Mouse (Mus musculus): ENCODE results near the gene Prkcz. TPM values are rescaled to one million over a fixed set of nuclear protein-coding genes. Genes with fewer than 3 reads are reported as not detected.

The Prkcz gene
- polyA plus RNA-seq, 1 experiment from 2014 or later = 11.3 TPM

DNA sequence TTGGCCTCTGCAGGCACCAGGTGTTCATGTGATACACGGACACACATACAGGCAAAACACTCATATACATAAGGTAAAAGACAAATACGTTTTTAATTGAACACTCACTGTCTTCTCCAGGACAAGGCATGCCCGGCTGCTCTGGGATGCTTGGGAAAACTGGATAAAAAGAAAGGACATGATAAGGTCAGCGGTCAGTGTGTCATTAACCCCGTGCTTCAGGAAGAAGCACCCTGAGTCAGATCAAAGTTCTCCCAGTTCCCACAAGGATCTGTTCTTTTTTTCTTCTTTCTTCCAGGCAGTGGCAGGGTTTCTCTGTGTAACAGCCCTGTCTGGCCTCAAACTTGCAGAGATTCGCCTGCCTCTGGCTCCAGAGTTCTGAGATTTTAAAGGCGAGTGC is 6.6 kb downstream of the Prkcz start:
- TF ChIP-seq EP300 (optimal IDR thresholded peaks at IDR 0.05) = no peak
- TF ChIP-seq CTCF (IDR thresholded peaks at IDR 0.05; ENCODE audit: low read depth) = no peak
- whole genome bisulfite sequencing = 80% methylated on average over 7 of the region's 7 CpGs

DNA sequence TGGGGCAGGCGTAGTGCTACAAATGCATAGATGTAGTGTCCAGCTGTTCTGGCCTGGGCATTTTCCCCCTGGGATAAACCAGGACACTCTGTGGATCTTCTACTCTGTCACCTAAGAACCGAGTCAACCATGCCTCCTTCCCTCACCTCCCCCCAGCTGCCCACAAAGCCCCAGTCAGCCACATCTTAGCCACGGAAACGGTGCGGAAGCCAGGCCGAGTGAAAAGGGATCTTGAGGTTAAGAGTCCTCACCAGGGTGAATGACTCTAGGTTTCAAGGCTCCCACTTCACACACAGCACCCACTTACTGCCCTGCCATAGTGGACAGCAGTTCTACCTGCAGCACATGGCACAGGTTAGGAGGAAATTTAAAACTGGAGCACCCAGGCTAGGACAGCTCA is 7.1 kb downstream of the Prkcz start:
- Histone ChIP-seq H3K36me3 (ENCODE audit: control insufficient read depth, insufficient read depth, low read length) (no peaks in the 10 kb centered on the region), H3K27me3 (ENCODE audit: control insufficient read depth, insufficient read depth, low read length) (no peaks in the 10 kb centered on the region), H3K4me2 (replicated peaks; ENCODE audit: low read depth) (no peak overlapping the region), H3K27ac (replicated peaks) (no peak overlapping the region), H3K9me3 (ENCODE audit: control insufficient read depth, low read length) (no peaks in the 10 kb centered on the region), H3K4me3 (ENCODE audit: low read depth, low read length) (no peak overlapping the region), H3K4me1 (replicated peaks; ENCODE audit: control insufficient read depth, insufficient read depth) (no peaks in the 10 kb centered on the region), H3K9ac (ENCODE audit: low read length) (no peak overlapping the region)
- WGBS = 79% methylated on average over 6 of the region's 6 CpGs
- TF ChIP-seq CTCF (IDR thresholded peaks at IDR 0.05; ENCODE audit: low read depth) (no peak), EP300 (optimal IDR thresholded peaks at IDR 0.05) (no peak)
- no peak for ATAC-seq (ENCODE audit: low FRiP score, low TSS enrichment)
- DNase-seq (ENCODE audit: low spot score) = no peak

More for the DNA sequence above, 6.6 kb downstream of the Prkcz start:
- no peak overlapping the region for H3K4me3 ChIP-seq (ENCODE audit: low read depth, low read length)
- no peak overlapping the region for H3K4me2 ChIP-seq (replicated peaks; ENCODE audit: low read depth)
- H3K9me3 ChIP-seq (ENCODE audit: control insufficient read depth, low read length) = no peaks in the 10 kb centered on the region
- ATAC-seq (ENCODE audit: low FRiP score, low TSS enrichment) = no peak
- H3K9ac ChIP-seq (ENCODE audit: low read length) = no peak overlapping the region
- H3K27ac ChIP-seq (replicated peaks) = no peak overlapping the region
- no peaks in the 10 kb centered on the region for H3K27me3 ChIP-seq (ENCODE audit: control insufficient read depth, insufficient read depth, low read length)
- no peaks in the 10 kb centered on the region for H3K4me1 ChIP-seq (replicated peaks; ENCODE audit: control insufficient read depth, insufficient read depth)
- H3K36me3 ChIP-seq (ENCODE audit: control insufficient read depth, insufficient read depth, low read length) = no peaks in the 10 kb centered on the region
- DNase-seq (ENCODE audit: low spot score) = no peak

DNA sequence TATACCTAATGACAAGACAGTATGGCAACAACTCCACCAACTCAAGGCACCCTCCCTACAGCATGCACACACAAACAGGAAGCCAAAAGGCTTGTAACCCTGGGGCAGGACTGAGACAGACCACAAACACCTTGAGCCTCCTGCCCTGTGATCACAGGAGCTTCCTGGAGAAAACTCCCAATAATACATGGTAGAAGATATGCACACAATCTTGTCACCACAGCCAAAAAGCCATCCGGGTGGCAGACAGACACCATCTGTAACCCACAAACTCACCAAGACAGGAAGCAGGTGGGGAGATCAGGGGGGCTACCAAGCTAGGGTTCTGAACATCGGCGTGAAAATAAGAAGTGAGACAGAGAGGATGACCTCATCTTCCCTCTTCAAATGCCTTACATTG is 8.6 kb downstream of the Prkcz start:
- no peaks in the 10 kb centered on the region for H3K36me3 ChIP-seq (ENCODE audit: control insufficient read depth, insufficient read depth, low read length)
- H3K27ac ChIP-seq (replicated peaks) = no peak overlapping the region
- no peak for DNase-seq (ENCODE audit: low spot score)
- H3K9ac ChIP-seq (ENCODE audit: low read length) = no peak overlapping the region
- H3K4me2 ChIP-seq (replicated peaks; ENCODE audit: low read depth) = no peak overlapping the region
- H3K9me3 ChIP-seq (ENCODE audit: control insufficient read depth, low read length) = no peaks in the 10 kb centered on the region
- WGBS = 83% methylated on average over 3 of the region's 3 CpGs
- TF ChIP-seq CTCF (IDR thresholded peaks at IDR 0.05; ENCODE audit: low read depth) = no peak
- no peak for TF ChIP-seq EP300 (optimal IDR thresholded peaks at IDR 0.05)
- H3K4me3 ChIP-seq (ENCODE audit: low read depth, low read length) = no peak overlapping the region
- no peak for ATAC-seq (ENCODE audit: low FRiP score, low TSS enrichment)
- no peaks in the 10 kb centered on the region for H3K4me1 ChIP-seq (replicated peaks; ENCODE audit: control insufficient read depth, insufficient read depth)
- no peaks in the 10 kb centered on the region for H3K27me3 ChIP-seq (ENCODE audit: control insufficient read depth, insufficient read depth, low read length)

DNA sequence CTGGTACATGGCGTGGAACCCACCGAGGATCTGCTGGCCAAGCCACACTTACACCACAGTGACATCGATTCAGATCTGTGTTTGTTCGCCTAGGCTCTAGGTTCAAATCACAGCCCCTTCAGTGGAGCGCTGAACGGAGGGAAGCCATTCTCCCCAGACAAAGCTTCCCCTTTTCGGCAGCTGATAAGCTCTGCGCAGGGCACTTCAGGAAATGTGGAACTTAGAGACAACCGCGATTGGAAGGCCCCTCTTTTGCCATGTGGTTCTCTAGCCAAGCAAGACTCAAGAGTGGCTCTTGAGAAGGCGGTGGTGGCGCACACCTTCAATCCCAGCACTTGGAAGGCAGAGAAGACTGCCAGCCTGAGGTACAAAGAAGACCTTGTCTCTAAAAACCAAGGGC is 14.8 kb downstream of the Prkcz start:
- TF ChIP-seq EP300 (optimal IDR thresholded peaks at IDR 0.05) = no peak
- no peak for TF ChIP-seq CTCF (IDR thresholded peaks at IDR 0.05; ENCODE audit: low read depth)
- no peaks in the 10 kb centered on the region; the same call in 1 of the 2 replicates for H3K4me1 ChIP-seq (replicated peaks; ENCODE audit: control insufficient read depth, insufficient read depth)
- H3K9ac ChIP-seq (ENCODE audit: low read length) = no peak overlapping the region
- H3K4me3 ChIP-seq (ENCODE audit: low read depth, low read length) = no peak overlapping the region
- H3K27me3 ChIP-seq (ENCODE audit: control insufficient read depth, insufficient read depth, low read length) = no peaks in the 10 kb centered on the region
- H3K27ac ChIP-seq (replicated peaks) = no peak overlapping the region
- DNase-seq (ENCODE audit: low spot score) (no peak), ATAC-seq (ENCODE audit: low FRiP score, low TSS enrichment) (no peak)
- no peaks in the 10 kb centered on the region for H3K9me3 ChIP-seq (ENCODE audit: control insufficient read depth, low read length)
- H3K4me2 ChIP-seq (replicated peaks; ENCODE audit: low read depth) = no peak overlapping the region
- 85% methylated on average over 12 of the region's 12 CpGs for WGBS
- no peaks in the 10 kb centered on the region for H3K36me3 ChIP-seq (ENCODE audit: control insufficient read depth, insufficient read depth, low read length)

DNA sequence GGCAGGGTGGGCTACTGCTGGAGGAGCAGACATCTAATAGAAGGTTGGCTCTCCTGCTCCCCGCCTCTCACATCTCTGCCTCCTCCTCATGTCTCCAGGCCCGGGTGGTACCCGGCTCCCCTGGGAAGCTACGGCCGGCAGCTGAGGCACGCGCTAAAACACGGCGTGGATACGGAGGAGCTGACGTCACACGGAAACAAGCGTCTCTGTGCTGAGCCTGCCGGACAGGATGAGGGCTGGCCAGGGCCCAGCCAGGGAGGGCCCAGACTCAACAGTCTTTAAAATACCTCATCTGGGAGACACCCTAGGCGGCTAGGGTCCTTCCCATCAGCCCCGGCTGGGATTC is 15.6 kb downstream of the Prkcz start:
- no peaks in the 10 kb centered on the region; the same call in 1 of the 2 replicates for H3K4me1 ChIP-seq (replicated peaks; ENCODE audit: control insufficient read depth, insufficient read depth)
- peak; percentile 52 for DNase-seq (ENCODE audit: low spot score)
- peak overlapping the region; percentile 38 for H3K4me3 ChIP-seq (ENCODE audit: low read depth, low read length)
- no peaks in the 10 kb centered on the region for H3K36me3 ChIP-seq (ENCODE audit: control insufficient read depth, insufficient read depth, low read length)
- no peaks in the 10 kb centered on the region for H3K9me3 ChIP-seq (ENCODE audit: control insufficient read depth, low read length)
- no peak overlapping the region for H3K27ac ChIP-seq (replicated peaks)
- TF ChIP-seq EP300 (optimal IDR thresholded peaks at IDR 0.05) = no peak
- no peak for TF ChIP-seq CTCF (IDR thresholded peaks at IDR 0.05; ENCODE audit: low read depth)
- H3K27me3 ChIP-seq (ENCODE audit: control insufficient read depth, insufficient read depth, low read length) = no peaks in the 10 kb centered on the region
- WGBS = 6% methylated on average over 16 of the region's 16 CpGs
- ATAC-seq (ENCODE audit: low FRiP score, low TSS enrichment) = peak; percentile 76
- peak overlapping the region; percentile 41; the same call in 1 of the 2 replicates for H3K9ac ChIP-seq (ENCODE audit: low read length)
- peak overlapping the region; percentile 62 for H3K4me2 ChIP-seq (replicated peaks; ENCODE audit: low read depth)

DNA sequence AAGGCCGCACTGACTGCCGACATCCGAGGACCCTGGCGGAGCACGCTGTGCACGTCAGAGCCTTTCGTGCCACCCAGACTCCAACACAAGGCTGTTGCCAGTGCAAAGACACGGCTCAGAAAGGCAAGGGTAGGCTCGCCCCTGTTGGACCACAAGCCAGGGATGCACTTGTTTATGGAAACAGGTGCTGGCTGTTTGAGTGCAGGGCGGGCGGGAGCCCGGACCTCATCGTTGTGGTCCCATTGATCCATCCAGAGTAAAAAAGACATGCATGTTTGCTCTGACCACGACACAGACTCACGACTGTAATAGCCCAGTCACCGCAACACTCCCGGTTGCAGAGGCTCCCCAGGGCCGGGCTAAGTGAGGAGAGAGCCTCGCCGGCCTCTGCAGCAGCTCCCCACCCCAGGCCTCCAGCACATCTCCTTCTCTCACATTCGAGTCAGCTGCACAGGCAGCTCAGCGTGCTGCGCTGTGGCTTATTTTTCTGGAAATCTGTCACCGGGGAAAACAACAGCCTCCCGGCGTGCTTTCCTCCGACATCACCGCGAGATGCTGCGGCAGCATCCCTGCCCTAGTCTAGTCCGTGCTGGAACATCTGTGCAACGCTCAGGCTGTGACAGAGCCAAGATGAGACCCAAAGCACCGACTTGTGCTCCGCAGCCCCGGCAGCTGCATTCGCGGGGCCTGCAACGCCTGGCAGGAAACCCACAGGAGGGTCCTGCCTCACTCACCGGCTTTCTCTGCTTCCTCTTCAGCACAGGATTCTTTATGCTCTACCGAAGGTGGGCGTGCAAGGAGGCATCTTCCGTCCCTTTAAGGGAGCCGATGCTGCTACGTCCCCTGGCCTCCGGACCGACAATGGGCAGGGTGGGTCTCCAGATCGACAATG is 16.2 kb downstream of the Prkcz start:
- 23% methylated on average over 47 of the region's 47 CpGs for WGBS
- ATAC-seq (ENCODE audit: low FRiP score, low TSS enrichment) = no peak; the same call in 1 of the 2 replicates
- peak overlapping the region; percentile 62 for H3K4me2 ChIP-seq (replicated peaks; ENCODE audit: low read depth)
- peak overlapping the region; percentile 41; the same call in 1 of the 2 replicates for H3K9ac ChIP-seq (ENCODE audit: low read length)
- no peak overlapping the region for H3K27ac ChIP-seq (replicated peaks)
- H3K27me3 ChIP-seq (ENCODE audit: control insufficient read depth, insufficient read depth, low read length) = no peaks in the 10 kb centered on the region
- no peaks in the 10 kb centered on the region for H3K36me3 ChIP-seq (ENCODE audit: control insufficient read depth, insufficient read depth, low read length)
- H3K4me1 ChIP-seq (replicated peaks; ENCODE audit: control insufficient read depth, insufficient read depth) = no peaks in the 10 kb centered on the region; the same call in 1 of the 2 replicates
- no peaks in the 10 kb centered on the region for H3K9me3 ChIP-seq (ENCODE audit: control insufficient read depth, low read length)
- no peak for DNase-seq (ENCODE audit: low spot score)
- peak overlapping the region; percentile 38 for H3K4me3 ChIP-seq (ENCODE audit: low read depth, low read length)
- no peak for TF ChIP-seq CTCF (IDR thresholded peaks at IDR 0.05; ENCODE audit: low read depth)
- no peak for TF ChIP-seq EP300 (optimal IDR thresholded peaks at IDR 0.05)
